21 mouse cellular contexts compared by ENCODE assay signal in the genomic region with DNA sequence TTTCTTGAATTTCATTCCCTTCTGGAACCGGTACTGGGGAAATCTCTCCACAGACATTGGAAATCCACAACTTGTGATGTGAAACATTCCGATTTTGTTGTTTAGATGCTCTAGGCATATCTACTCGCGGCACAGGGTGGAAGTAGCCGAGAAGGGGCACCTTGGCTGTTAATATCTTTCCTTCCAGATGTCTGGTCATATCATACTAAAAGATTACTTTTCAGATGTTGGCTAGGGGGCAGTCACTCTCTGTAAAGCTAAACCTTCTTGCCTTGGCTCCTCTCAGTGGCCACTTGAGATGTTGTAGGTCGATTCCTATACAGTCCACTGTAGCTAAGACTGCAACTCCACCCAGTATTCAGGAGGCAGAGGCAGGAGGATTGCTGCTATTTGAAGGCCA. TPM values are rescaled to one million over a fixed set of nuclear protein-coding genes. Genes with fewer than 3 reads are reported as not detected.
DNase-seq lines count a peak whose midpoint lies in the region; ATAC-seq and TF ChIP-seq lines count a peak whose summit lies in the region.
"Had no signal": no experiment of that assay in that cellular context is flagged by ENCODE, and none has a peak within 500 bp of the region (broad histone marks: within the 10 kb centered on the region; RNA-seq: fewer than 3 reads in every experiment).

No protein-coding gene starts in this region.

- H3K27ac ChIP-seq in liver, embryonic 14.5 days, result no peak overlapping the region
- no peak overlapping the region for H3K27ac ChIP-seq in embryonic facial prominence, embryonic 10.5 days (replicated peaks)
- H3K27ac ChIP-seq: embryonic facial prominence, embryonic 12.5 days; forebrain, embryonic 13.5 days; hindbrain, embryonic 10.5 days; hindbrain, embryonic 14.5 days had no signal

- peak; percentile 27 for DNase-seq in liver
- peak; percentile 28 to 45 (median 33) for DNase-seq in liver, embryonic 14.5 days (ENCODE audit: low read depth in 3 of 3, low spot score in 3 of 3)
- DNase-seq in embryonic facial prominence, embryonic 10.5 days (ENCODE audit: low spot score), result no peak
- DNase-seq in adrenal gland, adult 18-20 months (ENCODE audit: low spot score in 2 of 2), result no peak
- DNase-seq in cerebellum, adult 11 months, result no peak
- DNase-seq: adrenal gland, adult 8-10 months; adrenal gland, postnatal 36 days; cerebellum, adult 9-10 months; cerebellum, postnatal 36 days; embryo, embryonic 11 days; forebrain, postnatal 0 days; gastrocnemius, postnatal 25 days had no signal

- peaks cover 21 to 24% of the 10 kb centered on the region in 2 experiments for H3K4me1 ChIP-seq in liver, embryonic 14.5 days (replicated peaks; ENCODE audit: control insufficient read depth in 2 of 2, insufficient read depth in 2 of 2, low read length in 1 of 2)
- H3K4me1 ChIP-seq in embryonic facial prominence, embryonic 10.5 days, result no peaks in the 10 kb centered on the region
- H3K4me1 ChIP-seq: embryonic facial prominence, embryonic 12.5 days; forebrain, embryonic 13.5 days; heart, embryonic 12.5 days had no signal

- H3K27me3 ChIP-seq in liver, embryonic 14.5 days (ENCODE audit: control insufficient read depth, insufficient read depth, low read length), result no peaks in the 10 kb centered on the region
- no peaks in the 10 kb centered on the region for H3K27me3 ChIP-seq in embryonic facial prominence, embryonic 10.5 days (replicated peaks; ENCODE audit: low read depth, poor library complexity, severe bottlenecking)
- H3K27me3 ChIP-seq: CH12.LX; embryonic facial prominence, embryonic 12.5 days; forebrain, embryonic 13.5 days; heart, embryonic 12.5 days had no signal

- H3K4me3 ChIP-seq in liver, embryonic 14.5 days (ENCODE audit: insufficient read depth in 1 of 2, low read depth in 2 of 2, low read length in 2 of 2), result no peak overlapping the region
- no peak overlapping the region for H3K4me3 ChIP-seq in embryonic facial prominence, embryonic 10.5 days
- H3K4me3 ChIP-seq: embryonic facial prominence, embryonic 12.5 days; forebrain, embryonic 13.5 days; heart, embryonic 12.5 days; hindbrain, embryonic 10.5 days had no signal

- TF ChIP-seq EP300 in liver, embryonic 14.5 days (IDR thresholded peaks at IDR 0.05; ENCODE audit: low read depth), result peak; percentile 76

- ATAC-seq in common myeloid progenitor, adult 5-6 weeks (replicated peaks; ENCODE audit: low read depth, poor library complexity, severe bottlenecking), result peak; percentile 43; the same call in 1 of the 2 replicates
- ATAC-seq in liver, embryonic 14.5 days (ENCODE audit: insufficient read depth), result peak; percentile 55
- ATAC-seq in megakaryocyte progenitor cell, adult 5-6 weeks (replicated peaks; ENCODE audit: poor library complexity), result peak; percentile 69
- ATAC-seq: forebrain, embryonic 13.5 days; forebrain, postnatal 0 days; inflammation-experienced regulatory T-cells, adult 6 months had no signal

- no peak overlapping the region for H3K9ac ChIP-seq in liver, embryonic 14.5 days (replicated peaks)
- H3K9ac ChIP-seq: embryonic facial prominence, embryonic 12.5 days; forebrain, embryonic 13.5 days; forebrain, postnatal 0 days; heart, embryonic 12.5 days; hindbrain, embryonic 14.5 days had no signal

- 29% methylated on average over 6 of the region's 6 CpGs for WGBS in liver, embryonic 14.5 days (ENCODE audit: insufficient replicate concordance)
- WGBS in embryonic facial prominence, embryonic 10.5 days, result 95% methylated on average over 6 of the region's 6 CpGs

- peaks cover 3% of the 10 kb centered on the region; the same call in 1 of the 2 replicates for H3K36me3 ChIP-seq in liver, embryonic 14.5 days (replicated peaks; ENCODE audit: control insufficient read depth, insufficient read depth, low read depth)
- peaks cover 78% of the 10 kb centered on the region for H3K36me3 ChIP-seq in embryonic facial prominence, embryonic 10.5 days (replicated peaks)

- TF ChIP-seq CTCF in liver, embryonic 14.5 days (IDR thresholded peaks at IDR 0.05; ENCODE audit: low read depth), result peak; percentile 13; the same call in 1 of the 2 replicates

- no peaks in the 10 kb centered on the region for H3K9me3 ChIP-seq in liver, embryonic 14.5 days (ENCODE audit: control insufficient read depth, low read length)
- no peaks in the 10 kb centered on the region for H3K9me3 ChIP-seq in embryonic facial prominence, embryonic 10.5 days
- H3K9me3 ChIP-seq: embryonic facial prominence, embryonic 12.5 days; forebrain, embryonic 13.5 days; heart, embryonic 12.5 days; hindbrain, embryonic 10.5 days had no signal

- no peak overlapping the region for H3K4me2 ChIP-seq in liver, embryonic 14.5 days (ENCODE audit: low read depth)
- H3K4me2 ChIP-seq: embryonic facial prominence, embryonic 12.5 days; forebrain, embryonic 13.5 days; heart, embryonic 12.5 days; hindbrain, embryonic 14.5 days had no signal

RNA-seq across cellular contexts. Expression of a gene that starts 14.7 kb away (rescaled TPM):
- 32.7 and 32.8 TPM in 2 replicates for total RNA-seq in common myeloid progenitor, adult 5-6 weeks (2017)
- polyA plus RNA-seq in liver, embryonic 14.5 days (2012; rRNA removed), result 3.7 and 4.9 TPM in 2 replicates
- 16.4 and 21.1 TPM in 2 replicates for polyA plus RNA-seq in liver, embryonic 14.5 days (2014; fragmentation: Nextera tagmentation; extraction: Ambion mirVana)
- total RNA-seq in megakaryocyte progenitor cell, adult 5-6 weeks (2015), result 53.2 and 60.7 TPM in 2 replicates
- total RNA-seq in megakaryocyte progenitor cell, adult 5-6 weeks (2017), result 27.7 and 31.0 TPM in 2 replicates
- polyA plus RNA-seq in embryonic facial prominence, embryonic 10.5 days (2016; fragmentation: Nextera tagmentation; extraction: Ambion mirVana), result 50.9 and 52.2 TPM in 2 replicates
- 10 to 100 TPM; 18.7 to 32.1 TPM for total RNA-seq in adrenal gland, adult 18-20 months (2021)

RNA-seq across cellular contexts. Expression of a gene that starts 19.5 kb away (rescaled TPM):
- total RNA-seq in common myeloid progenitor, adult 5-6 weeks (2017), result 8.1 and 10.8 TPM in 2 replicates
- 11.0 and 11.6 TPM in 2 replicates for polyA plus RNA-seq in liver, embryonic 14.5 days (2012; rRNA removed)
- 13.2 and 13.5 TPM in 2 replicates for polyA plus RNA-seq in liver, embryonic 14.5 days (2014; fragmentation: Nextera tagmentation; extraction: Ambion mirVana)
- 3.8 and 6.0 TPM in 2 replicates for total RNA-seq in megakaryocyte progenitor cell, adult 5-6 weeks (2015)
- 10.4 and 12.7 TPM in 2 replicates for total RNA-seq in megakaryocyte progenitor cell, adult 5-6 weeks (2017)
- polyA plus RNA-seq in embryonic facial prominence, embryonic 10.5 days (2016; fragmentation: Nextera tagmentation; extraction: Ambion mirVana), result 51.2 and 60.1 TPM in 2 replicates
- total RNA-seq in adrenal gland, adult 18-20 months (2021), result 100 to 1,000 TPM in 1 of 2 experiments, 10 to 100 TPM in 1; 90.2 to 165 TPM

RNA-seq across cellular contexts. Expression of a gene that starts 22.2 kb away (rescaled TPM):
- total RNA-seq in common myeloid progenitor, adult 5-6 weeks (2017), result 19.8 and 72.8 TPM in 2 replicates
- 5.5 and 8.1 TPM in 2 replicates for polyA plus RNA-seq in liver, embryonic 14.5 days (2012; rRNA removed)
- polyA plus RNA-seq in liver, embryonic 14.5 days (2014; fragmentation: Nextera tagmentation; extraction: Ambion mirVana), result 2.0 and 2.2 TPM in 2 replicates
- total RNA-seq in megakaryocyte progenitor cell, adult 5-6 weeks (2015), result 18.9 and 20.0 TPM in 2 replicates
- total RNA-seq in megakaryocyte progenitor cell, adult 5-6 weeks (2017), result 47.9 and 56.5 TPM in 2 replicates
- 24.1 and 24.2 TPM in 2 replicates for polyA plus RNA-seq in embryonic facial prominence, embryonic 10.5 days (2016; fragmentation: Nextera tagmentation; extraction: Ambion mirVana)
- 10 to 100 TPM; 16.7 to 19.3 TPM for total RNA-seq in adrenal gland, adult 18-20 months (2021)

Comparison
In these comparisons a context has a peak if more than half of its experiments do, and no peak if none do; other contexts are left out.
1. DNase-seq: peak in liver (single experiment) and liver, embryonic 14.5 days (3 of 3); none in embryonic facial prominence, embryonic 10.5 days (single experiment), adrenal gland, adult 18-20 months (0 of 2) and cerebellum, adult 11 months (single experiment).
2. Peak in every context shown above with its lines, with median percentiles within 50 percentile points of each other: ATAC-seq.